Mouse (Mus musculus) gastrocnemius, postnatal 10 days (tissue): ENCODE data around the gene Gdpd5. TPM values are rescaled to one million over a fixed set of nuclear protein-coding genes. Genes with fewer than 3 reads are reported as not detected.

Source experiments
- DNase-seq: peaks from one replicate; pipeline ENCODE4 v3.0.0; 2021; ENCODE audit warnings: mixed read lengths
- total RNA-seq, 2 experiments: library from RNA; stranded (reverse); gene quantifications; 2 replicates each; pipeline ENCODE4 v1.2.3; 2021

Gene Gdpd5
- total RNA-seq, 2 experiments from 2014 or later, result 8.2 to 9.8 TPM

- DNase-seq, result peak; percentile 37
Measured at GRCm38 (mm10) chr7:99441534-99442072, 60.4 kb downstream of the Gdpd5 start.

- DNase-seq, result no peak
Measured at GRCm38 (mm10) chr7:99443164-99443563, 62.0 kb downstream of the Gdpd5 start.

GRCm38 (mm10) chr7:99444012-99444411 lies 62.8 kb downstream of the Gdpd5 start:
- no peak for DNase-seq

GRCm38 (mm10) chr7:99445833-99446232 lies 64.6 kb downstream of the Gdpd5 start:
- no peak for DNase-seq

- DNase-seq, result no peak
Measured at GRCm38 (mm10) chr7:99447323-99447722, 66.1 kb downstream of the Gdpd5 start.

GRCm38 (mm10) chr7:99448619-99449018 lies 67.4 kb downstream of the Gdpd5 start:
- DNase-seq, result no peak

- no peak for DNase-seq
Measured at GRCm38 (mm10) chr7:99449063-99449462, 67.8 kb downstream of the Gdpd5 start.

- DNase-seq, result no peak
Measured at GRCm38 (mm10) chr7:99449751-99450150, 68.5 kb downstream of the Gdpd5 start.

GRCm38 (mm10) chr7:99450703-99451102 lies 69.5 kb downstream of the Gdpd5 start:
- peak; percentile 59 for DNase-seq

GRCm38 (mm10) chr7:99452859-99453258 lies 71.6 kb downstream of the Gdpd5 start:
- DNase-seq, result no peak

- DNase-seq, result no peak
Measured at GRCm38 (mm10) chr7:99454044-99454443, 72.8 kb downstream of the Gdpd5 start.

- DNase-seq, result no peak
Measured at GRCm38 (mm10) chr7:99458849-99459248, 77.6 kb downstream of the Gdpd5 start.

- no peak for DNase-seq
Measured at GRCm38 (mm10) chr7:99459888-99460652, 78.9 kb downstream of the Gdpd5 start.

- DNase-seq, result no peak
Measured at GRCm38 (mm10) chr7:99463120-99463519, 81.9 kb downstream of the Gdpd5 start.

GRCm38 (mm10) chr7:99465811-99466210 lies 84.6 kb downstream of the Gdpd5 start, which contains the start of gene Klhl35:
Gene Klhl35 (plus strand): TSS chr7:99466004.
- no peak for DNase-seq

- DNase-seq, result peak; percentile 47
Measured at GRCm38 (mm10) chr7:99467916-99468282, 86.7 kb downstream of the Gdpd5 start.

GRCm38 (mm10) chr7:99468283-99469132 lies 87.3 kb downstream of the Gdpd5 start:
- DNase-seq, result peak; percentile 75

GRCm38 (mm10) chr7:99469680-99470405 lies 88.6 kb downstream of the Gdpd5 start:
- peak; percentile 39 for DNase-seq

GRCm38 (mm10) chr7:99471578-99471977 lies 90.4 kb downstream of the Gdpd5 start:
- DNase-seq, result no peak

GRCm38 (mm10) chr7:99473638-99474407 lies 92.6 kb downstream of the Gdpd5 start:
- no peak for DNase-seq

GRCm38 (mm10) chr7:99474836-99475561 lies 93.8 kb downstream of the Gdpd5 start:
- DNase-seq, result no peak
